Mouse (Mus musculus) kidney, adult 2 months (tissue): ENCODE measurements around the gene Hck.

Experiments used
- CTCF ChIP-seq: fragments of 200-500 bp; conservative IDR thresholded peaks from 2 replicates; pipeline ENCODE4 v1.5.1; 2011; ENCODE audit warnings: low read depth, mild to moderate bottlenecking, control low read depth, low read length, moderate library complexity, mixed read lengths; ENCODE audit not compliant: insufficient read depth, insufficient read length
- POLR2A ChIP-seq: fragments of 200-500 bp; IDR thresholded peaks from one replicate; pipeline ENCODE4 v1.6.1; 2011; ENCODE audit warnings: low read depth, low read length, control low read depth

DNA sequence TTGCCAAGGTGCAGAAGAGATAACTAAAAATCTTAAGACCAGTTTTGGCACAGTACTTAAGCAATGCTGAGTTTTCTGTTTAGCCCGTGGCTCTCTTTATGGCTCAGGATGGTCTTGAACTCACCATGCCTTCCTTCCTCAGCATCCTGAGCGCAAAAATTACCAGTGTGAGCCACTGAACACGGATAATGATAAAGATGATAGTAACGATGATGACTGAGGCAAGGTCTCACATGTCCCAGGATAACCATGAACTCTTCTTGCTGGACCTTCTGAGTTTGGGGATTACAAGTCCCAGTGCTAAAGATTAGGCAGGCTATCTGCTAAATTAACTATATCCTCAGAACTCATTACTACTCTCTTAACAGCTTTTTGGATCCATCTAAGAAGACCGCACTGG, 51.9 kb downstream of the Hck start:
- TF ChIP-seq POLR2A (no peak), CTCF (no peak)
